Mouse (Mus musculus): ENCODE data around the gene Cryzl2.

GRCm38 (mm10) chr1:157514298-157514697 lies 55.9 kb downstream of the Cryzl2 start:
- TF ChIP-seq MYOD1 (IDR thresholded peaks at IDR 0.05; ENCODE audit: control insufficient read depth, insufficient read length, low read depth) = no peak
- no peak for TF ChIP-seq CTCF (IDR thresholded peaks at IDR 0.05; ENCODE audit: control insufficient read depth, insufficient read depth, insufficient read length)
- TF ChIP-seq FOSL1 (IDR thresholded peaks at IDR 0.05; ENCODE audit: insufficient read depth, low read length, poor library complexity, severe bottlenecking) = no peak
- no peak for TF ChIP-seq MYOG (IDR thresholded peaks at IDR 0.05; ENCODE audit: control insufficient read depth, extremely low read depth, insufficient read length)
- TF ChIP-seq USF1 (IDR thresholded peaks at IDR 0.05; ENCODE audit: low read depth) = no peak
- no peak for TF ChIP-seq MAX (IDR thresholded peaks at IDR 0.05)
- no peak for TF ChIP-seq CEBPB (IDR thresholded peaks at IDR 0.05; ENCODE audit: low read depth)

All from C2C12 (cell line).